Mouse (Mus musculus) CD4-positive naive resting alpha-beta T cell, adult 76 days (primary cell): ENCODE data around the gene Fxyd1. TPM values are rescaled to one million over a fixed set of nuclear protein-coding genes. Genes with fewer than 3 reads are reported as not detected.

Source experiments
- total RNA-seq: library from RNA; stranded (reverse); gene quantifications from one replicate; pipeline ENCODE4 v1.2.4, GENCODE M21; 2023

The Fxyd1 gene
- not detected for total RNA-seq

DNA sequence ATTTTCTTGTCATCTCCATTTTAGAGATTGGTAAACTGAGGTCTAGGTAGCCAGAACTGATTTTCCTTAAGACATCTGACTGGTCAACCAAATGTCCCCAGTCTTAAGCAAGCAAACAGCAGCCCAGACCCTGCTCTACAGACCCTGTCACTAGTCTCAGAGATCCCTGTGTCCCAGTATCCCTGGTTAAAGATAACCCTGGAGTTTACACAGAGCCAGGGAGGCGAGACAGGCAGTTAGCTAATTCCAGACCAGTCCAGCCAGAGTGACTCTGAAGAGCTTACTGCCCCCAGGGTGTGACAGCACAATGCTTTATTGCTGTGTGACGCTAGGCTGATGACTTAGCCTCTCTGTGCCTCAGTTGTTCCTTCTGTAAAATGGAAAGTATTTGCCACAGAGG is at the start of gene Fxyd1:
Fxyd1 (minus strand) TSS at position 129 of the 400 bp plus-strand sequence.

DNA sequence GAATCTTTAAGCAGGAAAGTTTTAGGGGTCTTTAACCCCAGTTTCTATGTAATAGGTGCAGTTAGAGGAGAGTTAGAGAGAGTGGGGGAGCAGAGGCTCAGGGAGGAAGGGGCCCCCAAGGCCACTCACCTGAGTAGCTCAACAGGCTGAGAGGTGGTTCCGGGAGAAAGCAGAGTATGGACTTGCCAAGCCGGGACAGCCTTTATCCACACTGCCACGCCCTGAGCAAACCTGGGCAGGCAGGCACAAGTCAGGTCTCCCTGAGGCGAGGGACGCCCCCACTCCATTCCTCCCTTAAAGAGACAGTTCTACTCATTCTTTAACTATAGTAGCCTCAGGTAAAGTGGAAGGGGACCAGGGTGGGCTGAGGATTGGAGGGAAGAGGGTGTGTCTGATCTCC is 19.5 kb upstream of the Fxyd1 start, which contains the start of gene Fxyd3:
Fxyd3 (minus strand) TSS at position 213 of the 400 bp plus-strand sequence.

DNA sequence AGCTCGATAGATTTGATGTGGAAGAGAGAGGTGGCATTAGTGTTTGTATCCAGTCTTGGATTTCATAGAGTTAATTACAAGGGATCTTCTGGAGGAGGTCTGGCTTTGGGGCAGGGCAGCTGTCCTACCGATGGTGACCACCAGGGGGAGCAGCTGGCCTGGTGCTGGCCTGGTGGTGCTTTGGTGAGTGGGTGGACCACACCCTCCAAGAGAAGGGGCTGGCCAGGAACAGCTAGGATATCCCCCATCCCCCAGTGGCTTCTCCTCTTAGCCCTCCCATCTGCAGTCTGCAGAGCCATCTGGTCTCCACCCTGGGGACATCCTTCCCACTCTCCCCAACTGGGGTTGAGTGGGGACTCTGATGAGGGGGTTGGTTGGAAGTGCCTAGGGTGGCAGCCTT is 2.1 kb upstream of the Fxyd1 start, which contains the start of gene Lgi4:
Lgi4 (plus strand) TSS at position 235 of the 400 bp plus-strand sequence.

DNA sequence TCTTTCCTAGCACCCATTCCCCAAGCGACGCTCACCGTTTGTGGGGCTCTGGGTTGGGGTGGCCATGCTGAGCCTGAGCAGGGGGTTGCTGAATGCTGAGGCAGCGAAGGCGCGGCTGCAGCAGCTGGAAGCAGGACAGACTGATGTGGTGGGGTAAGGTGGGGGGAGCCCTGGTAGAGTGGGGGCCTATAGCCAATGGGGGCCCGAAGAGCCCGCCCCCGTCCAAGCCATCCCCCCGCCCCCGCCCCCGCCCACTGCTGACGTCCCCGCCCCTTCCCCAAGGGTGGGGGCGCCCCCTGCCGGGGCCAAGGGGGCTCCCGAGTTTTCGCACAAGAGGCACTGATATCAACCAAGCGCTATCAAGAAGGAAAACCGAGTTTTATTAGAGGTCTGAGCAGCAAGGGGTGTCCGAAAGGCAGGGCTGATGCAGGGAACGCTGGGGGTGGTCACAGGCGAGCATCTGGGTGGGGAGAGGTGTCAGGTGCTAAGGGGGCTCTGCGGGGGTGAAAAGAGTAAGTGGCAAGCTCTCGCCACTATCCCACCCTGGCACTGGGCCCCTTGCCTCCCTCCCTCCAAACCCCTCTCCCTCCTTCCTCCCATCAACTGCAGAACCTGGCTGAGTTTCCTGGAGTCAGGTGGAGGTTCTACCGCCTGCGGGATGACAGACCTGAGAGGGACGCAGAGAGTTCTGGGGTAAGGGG is 5.5 kb downstream of the Fxyd1 start, which contains the start of gene Fxyd7:
Fxyd7 (minus strand) TSS at position 147 of the 701 bp plus-strand sequence.

DNA sequence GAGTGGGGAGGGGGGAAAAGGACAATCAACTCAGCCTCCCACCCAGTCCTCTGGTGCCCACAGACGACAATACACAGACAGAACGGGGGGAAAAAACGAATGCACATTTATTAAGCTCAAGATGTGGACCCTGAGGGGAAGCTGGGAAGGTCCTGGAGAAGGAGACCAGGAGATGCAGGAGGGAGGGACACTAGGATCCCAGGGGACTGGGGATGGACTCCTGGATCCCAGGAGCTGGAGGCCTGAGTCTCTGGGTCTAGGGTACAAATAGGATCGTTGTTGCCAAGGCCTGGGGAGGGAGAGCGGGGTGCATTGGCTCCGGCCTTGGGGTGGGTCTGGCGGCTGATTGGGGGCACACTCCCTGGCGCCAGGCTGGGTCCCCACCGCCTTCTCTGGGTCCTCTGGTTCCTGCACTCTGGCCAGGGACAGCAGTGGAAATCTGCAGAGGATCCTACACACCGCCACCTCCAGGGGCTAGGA is 14.5 kb downstream of the Fxyd1 start, which contains the start of gene Fxyd5:
Fxyd5 (minus strand) TSS at position 51 of the 480 bp plus-strand sequence.

Other genes starting within 250 kb of the Fxyd1 start
- gene Ffar2, start 233.4 kb downstream of the Fxyd1 start, total RNA-seq = 1.1 TPM
- gene Ffar3, start 201.0 kb downstream of the Fxyd1 start, total RNA-seq = not detected
- 1.3 TPM for gene Ffar1, start 195.6 kb downstream of the Fxyd1 start, total RNA-seq
- 68.7 TPM for gene Cd22, start 176.9 kb downstream of the Fxyd1 start, total RNA-seq
- gene Mag, start 142.3 kb downstream of the Fxyd1 start, total RNA-seq = not detected
- gene Hamp2, start 132.5 kb downstream of the Fxyd1 start, total RNA-seq = not detected
- not detected for gene Hamp, start 113.2 kb downstream of the Fxyd1 start, total RNA-seq
- gene Usf2, start 100.4 kb downstream of the Fxyd1 start, total RNA-seq = 160 TPM
- gene Lsr, start 83.7 kb downstream of the Fxyd1 start, total RNA-seq = 2.4 TPM
- not detected for gene Fam187b, start 83.4 kb downstream of the Fxyd1 start, total RNA-seq
- gene Fxyd5, start 14.7 kb downstream of the Fxyd1 start, total RNA-seq = 882 TPM
- gene Fxyd7, start 5.7 kb downstream of the Fxyd1 start, total RNA-seq = not detected
- 0.18 TPM for gene Lgi4, start 2.1 kb upstream of the Fxyd1 start, total RNA-seq
- not detected for gene Fxyd3, start 19.5 kb upstream of the Fxyd1 start, total RNA-seq
- 0.50 TPM for gene Hpn, start 58.1 kb upstream of the Fxyd1 start, total RNA-seq
- gene Scn1b, start 69.8 kb upstream of the Fxyd1 start, total RNA-seq = 1.6 TPM
- 627 TPM for gene Gramd1a, start 98.7 kb upstream of the Fxyd1 start, total RNA-seq
- not detected for gene Scgb2b2, start 233.3 kb upstream of the Fxyd1 start, total RNA-seq
- gene Scgb1b2, start 234.6 kb upstream of the Fxyd1 start, total RNA-seq = not detected